In genomic region chr5:122863053-122863452, GRCm38 (mm10) we compare ENCODE assay signal across 35 mouse cellular contexts.
"Had no signal": no experiment of that assay in that cellular context is flagged by ENCODE, and none has a peak within 500 bp of the region (broad histone marks: within the 10 kb centered on the region; RNA-seq: fewer than 3 reads in every experiment).

No protein-coding gene starts in this region.

- H3K4me3 ChIP-seq: heart, embryonic 12.5 days; heart, embryonic 13.5 days; heart, embryonic 15.5 days; hindbrain, embryonic 10.5 days; hindbrain, embryonic 12.5 days; hindbrain, embryonic 13.5 days; hindbrain, embryonic 15.5 days; intestine, embryonic 15.5 days; kidney, embryonic 15.5 days; layer of hippocampus, adult 2 months; left cerebral cortex, adult 2 months had no signal

- DNase-seq: heart, postnatal 10 days; heart, postnatal 14 days; heart, postnatal 36 days; heart, postnatal 4 days; kidney, adult 11 months; kidney, adult 18-20 months; kidney, adult 2 months; kidney, adult 8-10 months; kidney, adult 9 months; kidney, postnatal 10 days; kidney, postnatal 14 days; kidney, postnatal 25 days; kidney, postnatal 36 days; kidney, postnatal 4 days; layer of hippocampus, adult 9-11 months; layer of hippocampus, postnatal 36 days had no signal

- H3K27me3 ChIP-seq: heart, embryonic 12.5 days; heart, embryonic 13.5 days; heart, embryonic 15.5 days; hindbrain, embryonic 12.5 days; hindbrain, embryonic 13.5 days; hindbrain, embryonic 15.5 days; intestine, embryonic 15.5 days; kidney, embryonic 15.5 days had no signal

- H3K9me3 ChIP-seq: heart, embryonic 12.5 days; heart, embryonic 13.5 days; heart, embryonic 15.5 days; hindbrain, embryonic 10.5 days; hindbrain, embryonic 12.5 days; hindbrain, embryonic 13.5 days; hindbrain, embryonic 15.5 days; intestine, embryonic 15.5 days; kidney, embryonic 15.5 days had no signal

- H3K4me2 ChIP-seq: heart, embryonic 11.5 days; heart, embryonic 12.5 days; heart, embryonic 13.5 days; heart, embryonic 15.5 days; hindbrain, embryonic 12.5 days; hindbrain, embryonic 13.5 days; hindbrain, embryonic 14.5 days; hindbrain, embryonic 15.5 days; intestine, embryonic 15.5 days; kidney, embryonic 15.5 days had no signal

- H3K4me1 ChIP-seq: heart, embryonic 12.5 days; heart, embryonic 13.5 days; heart, embryonic 15.5 days; hindbrain, embryonic 10.5 days; hindbrain, embryonic 12.5 days; hindbrain, embryonic 13.5 days; hindbrain, embryonic 15.5 days; intestine, embryonic 15.5 days; kidney, embryonic 15.5 days had no signal

- ATAC-seq: hindbrain, embryonic 16.5 days; hindbrain, postnatal 0 days; inflammation-experienced regulatory T-cells, adult 6 months; intestine, embryonic 15.5 days; intestine, embryonic 16.5 days; intestine, postnatal 0 days had no signal

- H3K9ac ChIP-seq: heart, embryonic 12.5 days; heart, embryonic 13.5 days; heart, embryonic 15.5 days; hindbrain, embryonic 12.5 days; hindbrain, embryonic 13.5 days; hindbrain, embryonic 14.5 days; hindbrain, embryonic 15.5 days; intestine, embryonic 15.5 days; kidney, embryonic 15.5 days had no signal

- H3K27ac ChIP-seq: heart, embryonic 13.5 days; heart, embryonic 15.5 days; hindbrain, embryonic 10.5 days; hindbrain, embryonic 12.5 days; hindbrain, embryonic 13.5 days; hindbrain, embryonic 14.5 days; hindbrain, embryonic 15.5 days; hindbrain, postnatal 0 days; intestine, embryonic 15.5 days; kidney, embryonic 15.5 days; kidney, postnatal 0 days; layer of hippocampus, adult 2 months; left cerebral cortex, adult 2 months had no signal
